ENCODE assay signal across 14 mouse cellular contexts in the genomic region with DNA sequence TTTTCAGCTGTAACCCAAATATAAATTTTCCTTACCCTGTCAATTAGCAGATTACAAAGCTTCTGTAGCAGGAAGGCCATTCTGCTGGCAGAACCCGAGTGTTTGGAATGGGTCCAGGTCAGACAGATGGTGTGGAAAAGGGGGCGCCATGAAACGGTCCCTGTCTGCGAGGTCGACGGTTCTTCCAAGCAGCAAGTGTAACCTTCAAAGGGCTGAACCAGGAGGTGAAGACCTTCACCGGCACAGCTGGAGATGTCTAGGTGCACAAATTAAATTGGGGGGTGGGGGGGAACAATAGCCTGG.
DNase-seq lines count a peak whose midpoint lies in the region; ATAC-seq and TF ChIP-seq lines count a peak whose summit lies in the region.
"Had no signal": no experiment of that assay in that cellular context is flagged by ENCODE, and none has a peak within 500 bp of the region (broad histone marks: within the 10 kb centered on the region; RNA-seq: fewer than 3 reads in every experiment).

No protein-coding gene starts in this region.

- peaks cover 14% of the 10 kb centered on the region for H3K4me1 ChIP-seq in forebrain, embryonic 14.5 days (ENCODE audit: control insufficient read depth, insufficient read depth, low read length)
- H3K4me1 ChIP-seq in forebrain, embryonic 10.5 days = no peaks in the 10 kb centered on the region
- H3K4me1 ChIP-seq in limb, embryonic 11.5 days (ENCODE audit: control insufficient read depth, insufficient read depth, low read length) = peaks cover 7% of the 10 kb centered on the region
- H3K4me1 ChIP-seq in limb, embryonic 10.5 days = peaks cover 41% of the 10 kb centered on the region
- H3K4me1 ChIP-seq in forebrain, postnatal 0 days (ENCODE audit: insufficient read depth) = no peaks in the 10 kb centered on the region
- H3K4me1 ChIP-seq: lung, embryonic 15.5 days had no signal

- WGBS in forebrain, embryonic 14.5 days = 33% methylated on average over 7 of the region's 7 CpGs
- 95% methylated on average over 7 of the region's 7 CpGs for WGBS in forebrain, embryonic 10.5 days
- 47% methylated on average over 7 of the region's 7 CpGs for WGBS in limb, embryonic 11.5 days
- WGBS in limb, embryonic 10.5 days = 75% methylated on average over 7 of the region's 7 CpGs
- 28% methylated on average over 7 of the region's 7 CpGs for WGBS in forebrain, postnatal 0 days

- H3K4me3 ChIP-seq in forebrain, embryonic 14.5 days (ENCODE audit: low read depth, low read length) = no peak overlapping the region
- no peak overlapping the region for H3K4me3 ChIP-seq in forebrain, embryonic 10.5 days
- H3K4me3 ChIP-seq in limb, embryonic 11.5 days (ENCODE audit: low read depth, low read length) = no peak overlapping the region
- no peak overlapping the region for H3K4me3 ChIP-seq in limb, embryonic 10.5 days
- no peak overlapping the region for H3K4me3 ChIP-seq in forebrain, postnatal 0 days (ENCODE audit: low read depth, low read length)
- H3K4me3 ChIP-seq: embryonic facial prominence, embryonic 12.5 days; heart, adult 2 months; lung, embryonic 15.5 days; myocyte had no signal

- H3K36me3 ChIP-seq in forebrain, embryonic 14.5 days (ENCODE audit: control insufficient read depth, insufficient read depth, low read length) = no peaks in the 10 kb centered on the region
- no peaks in the 10 kb centered on the region for H3K36me3 ChIP-seq in forebrain, embryonic 10.5 days (replicated peaks)
- H3K36me3 ChIP-seq in limb, embryonic 11.5 days (ENCODE audit: control insufficient read depth, insufficient read depth, low read length) = no peaks in the 10 kb centered on the region
- H3K36me3 ChIP-seq in limb, embryonic 10.5 days = no peaks in the 10 kb centered on the region
- no peaks in the 10 kb centered on the region for H3K36me3 ChIP-seq in forebrain, postnatal 0 days (ENCODE audit: insufficient read depth)
- H3K36me3 ChIP-seq: embryonic facial prominence, embryonic 12.5 days; lung, embryonic 15.5 days had no signal

- DNase-seq in forebrain, embryonic 14.5 days (ENCODE audit: low spot score) = no peak
- no peak for DNase-seq in forebrain, embryonic 10.5 days (ENCODE audit: extremely low spot score, low spot score)
- DNase-seq in limb, embryonic 11.5 days (ENCODE audit: low spot score) = peak; percentile 19
- no peak for DNase-seq in limb, embryonic 10.5 days (ENCODE audit: low spot score)
- peak; percentile 16 for DNase-seq in right cerebral cortex, postnatal 4 days
- DNase-seq in right cerebral cortex, postnatal 25 days = no peak
- DNase-seq in forebrain, postnatal 0 days = peak; percentile 56
- no peak for DNase-seq in testis, postnatal 10 days (ENCODE audit: low spot score)
- DNase-seq: heart, adult 2 months; thymus, adult 2 months had no signal

- TF ChIP-seq CTCF in forebrain, postnatal 0 days (IDR thresholded peaks at IDR 0.05; ENCODE audit: low read depth) = no peak

- H3K4me2 ChIP-seq in forebrain, embryonic 14.5 days (ENCODE audit: low read length) = no peak overlapping the region
- no peak overlapping the region for H3K4me2 ChIP-seq in limb, embryonic 11.5 days (ENCODE audit: low read depth, severe bottlenecking)
- no peak overlapping the region for H3K4me2 ChIP-seq in forebrain, postnatal 0 days (ENCODE audit: low read depth)
- H3K4me2 ChIP-seq: embryonic facial prominence, embryonic 12.5 days; liver, embryonic 11.5 days; lung, embryonic 15.5 days had no signal

- H3K27me3 ChIP-seq in forebrain, embryonic 14.5 days (replicated peaks; ENCODE audit: control insufficient read depth, insufficient read depth, low read length) = no peaks in the 10 kb centered on the region
- no peaks in the 10 kb centered on the region for H3K27me3 ChIP-seq in forebrain, embryonic 10.5 days (ENCODE audit: poor library complexity, severe bottlenecking)
- no peaks in the 10 kb centered on the region for H3K27me3 ChIP-seq in limb, embryonic 11.5 days (ENCODE audit: control insufficient read depth, insufficient read depth, low read length)
- no peaks in the 10 kb centered on the region for H3K27me3 ChIP-seq in limb, embryonic 10.5 days (ENCODE audit: low read depth, poor library complexity, severe bottlenecking)
- no peaks in the 10 kb centered on the region for H3K27me3 ChIP-seq in forebrain, postnatal 0 days (ENCODE audit: insufficient read depth, low read length)
- H3K27me3 ChIP-seq: embryonic facial prominence, embryonic 12.5 days; lung, embryonic 15.5 days had no signal

- ATAC-seq in forebrain, embryonic 14.5 days = peak; percentile 81
- ATAC-seq in limb, embryonic 11.5 days (ENCODE audit: insufficient number of reproducible peaks, low FRiP score, low TSS enrichment, low read depth) = no peak
- ATAC-seq in forebrain, postnatal 0 days = no peak

- no peak overlapping the region for H3K9ac ChIP-seq in forebrain, embryonic 14.5 days (ENCODE audit: low read length)
- H3K9ac ChIP-seq in limb, embryonic 11.5 days (ENCODE audit: low read length) = no peak overlapping the region
- no peak overlapping the region for H3K9ac ChIP-seq in forebrain, postnatal 0 days
- H3K9ac ChIP-seq: embryonic facial prominence, embryonic 12.5 days; lung, embryonic 15.5 days had no signal

- H3K9me3 ChIP-seq in forebrain, embryonic 14.5 days (replicated peaks; ENCODE audit: control insufficient read depth, low read length) = no peaks in the 10 kb centered on the region
- H3K9me3 ChIP-seq in forebrain, embryonic 10.5 days = no peaks in the 10 kb centered on the region
- no peaks in the 10 kb centered on the region for H3K9me3 ChIP-seq in limb, embryonic 11.5 days (ENCODE audit: control insufficient read depth, low read length)
- no peaks in the 10 kb centered on the region for H3K9me3 ChIP-seq in limb, embryonic 10.5 days (replicated peaks)
- no peaks in the 10 kb centered on the region for H3K9me3 ChIP-seq in forebrain, postnatal 0 days (ENCODE audit: low read length)
- H3K9me3 ChIP-seq: embryonic facial prominence, embryonic 12.5 days; lung, embryonic 15.5 days had no signal

- H3K27ac ChIP-seq in forebrain, embryonic 14.5 days (ENCODE audit: low read depth, low read length) = no peak overlapping the region
- no peak overlapping the region for H3K27ac ChIP-seq in forebrain, embryonic 10.5 days
- no peak overlapping the region for H3K27ac ChIP-seq in limb, embryonic 11.5 days (replicated peaks; ENCODE audit: low read depth, low read length)
- H3K27ac ChIP-seq in limb, embryonic 10.5 days = no peak overlapping the region
- no peak overlapping the region for H3K27ac ChIP-seq in forebrain, postnatal 0 days (ENCODE audit: low read depth, low read length)
- H3K27ac ChIP-seq: embryonic facial prominence, embryonic 12.5 days; heart, adult 2 months; lung, embryonic 15.5 days had no signal

Comparison
In these comparisons a context has a peak if more than half of its experiments do, and no peak if none do; other contexts are left out.
1. DNase-seq: peak in limb, embryonic 11.5 days (single experiment), right cerebral cortex, postnatal 4 days (single experiment) and forebrain, postnatal 0 days (single experiment); none in forebrain, embryonic 14.5 days (single experiment), forebrain, embryonic 10.5 days (single experiment), limb, embryonic 10.5 days (single experiment), right cerebral cortex, postnatal 25 days (single experiment) and testis, postnatal 10 days (single experiment).